Mouse (Mus musculus): ENCODE results near the gene Tfb2m. TPM values are rescaled to one million over a fixed set of nuclear protein-coding genes. Genes with fewer than 3 reads are reported as not detected.

Gene Tfb2m
- total RNA-seq, 2 experiments from 2014 or later: 31.0 to 36.5 TPM

- DNase-seq: no peak
Observed at GRCm38 (mm10) chr1:179559446-179560194, 13.6 kb upstream of the Tfb2m start.

GRCm38 (mm10) chr1:179556921-179557320 lies 10.9 kb upstream of the Tfb2m start:
- no peak for DNase-seq

- DNase-seq: no peak
Observed at GRCm38 (mm10) chr1:179553949-179554347, 7.9 kb upstream of the Tfb2m start.

GRCm38 (mm10) chr1:179553197-179553948 lies 7.3 kb upstream of the Tfb2m start:
- no peak for DNase-seq

GRCm38 (mm10) chr1:179552751-179553150 lies 6.7 kb upstream of the Tfb2m start:
- DNase-seq: no peak

- no peak for DNase-seq
Observed at GRCm38 (mm10) chr1:179551921-179552320, 5.9 kb upstream of the Tfb2m start.

GRCm38 (mm10) chr1:179551336-179551735 lies 5.3 kb upstream of the Tfb2m start:
- DNase-seq: no peak

GRCm38 (mm10) chr1:179548996-179549752 lies 3.1 kb upstream of the Tfb2m start:
- DNase-seq: no peak

- DNase-seq: no peak
Observed at GRCm38 (mm10) chr1:179548220-179548619, 2.2 kb upstream of the Tfb2m start.

GRCm38 (mm10) chr1:179547176-179547575 lies 1.1 kb upstream of the Tfb2m start:
- DNase-seq: no peak

- DNase-seq: no peak
Observed at GRCm38 (mm10) chr1:179546551-179546917, 467 bp upstream of the Tfb2m start.

GRCm38 (mm10) chr1:179541502-179541901 lies 4.6 kb downstream of the Tfb2m start:
- no peak for DNase-seq

GRCm38 (mm10) chr1:179539887-179540286 lies 6.2 kb downstream of the Tfb2m start:
- no peak for DNase-seq

GRCm38 (mm10) chr1:179539054-179539453 lies 7.0 kb downstream of the Tfb2m start:
- DNase-seq: no peak

- DNase-seq: no peak
Observed at GRCm38 (mm10) chr1:179519901-179520300, 26.2 kb downstream of the Tfb2m start.

- peak; percentile 68 for DNase-seq
Observed at GRCm38 (mm10) chr1:179517713-179518465, 28.2 kb downstream of the Tfb2m start, which contains the start of gene Smyd3. Smyd3 (minus strand) TSS chr1:179518041.

GRCm38 (mm10) chr1:179516941-179517712 lies 28.9 kb downstream of the Tfb2m start:
- no peak for DNase-seq

GRCm38 (mm10) chr1:179511895-179512294 lies 34.2 kb downstream of the Tfb2m start:
- no peak for DNase-seq

- DNase-seq: no peak
Observed at GRCm38 (mm10) chr1:179510546-179511340, 35.3 kb downstream of the Tfb2m start.

All from gastrocnemius, postnatal 25 days (tissue).